Mouse (Mus musculus) T-helper 17 cell (primary cell): Measurements from ENCODE around the gene Rasgef1b.

Experiments used
- in situ Hi-C, 2 experiments: fragments of 300-600 bp; cut with MboI, MseI; formaldehyde crosslinking; loops; 1 replicate in 1 of 2; 2 replicates in 1 of 2; pipeline ENCODE4 v1.15.1; 2025; ENCODE audit warnings: high pct_unique_total_duplicates in 2 of 2

Rasgef1b gene

GRCm38 (mm10) chr5:99496157-99496453 lies 232.8 kb downstream of the Rasgef1b start:
- in situ Hi-C loops, result no loop called here

GRCm38 (mm10) chr5:99495354-99496156 lies 233.3 kb downstream of the Rasgef1b start:
- in situ Hi-C loops, result no loop called here

DNA sequence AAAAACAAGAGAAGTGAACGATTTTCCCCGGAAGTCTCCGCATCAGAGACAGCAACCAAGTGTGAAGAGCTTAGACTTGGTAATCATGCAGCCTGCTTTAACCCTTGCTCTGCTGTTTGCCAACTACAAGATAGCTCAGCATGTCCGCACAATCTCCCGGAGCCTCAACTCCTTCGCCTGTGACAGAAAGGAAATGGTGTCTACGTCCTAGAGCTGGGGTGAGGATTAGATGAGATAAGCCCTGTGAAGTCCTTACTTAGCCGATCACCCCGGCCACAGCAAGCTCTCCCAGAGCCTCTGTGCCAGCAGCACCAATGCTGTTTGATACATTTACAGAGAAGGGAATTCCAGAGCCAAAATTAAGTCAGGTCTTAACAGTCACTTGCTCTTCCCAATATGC lies 235.0 kb downstream of the Rasgef1b start:
- in situ Hi-C loops, result no loop called here

DNA sequence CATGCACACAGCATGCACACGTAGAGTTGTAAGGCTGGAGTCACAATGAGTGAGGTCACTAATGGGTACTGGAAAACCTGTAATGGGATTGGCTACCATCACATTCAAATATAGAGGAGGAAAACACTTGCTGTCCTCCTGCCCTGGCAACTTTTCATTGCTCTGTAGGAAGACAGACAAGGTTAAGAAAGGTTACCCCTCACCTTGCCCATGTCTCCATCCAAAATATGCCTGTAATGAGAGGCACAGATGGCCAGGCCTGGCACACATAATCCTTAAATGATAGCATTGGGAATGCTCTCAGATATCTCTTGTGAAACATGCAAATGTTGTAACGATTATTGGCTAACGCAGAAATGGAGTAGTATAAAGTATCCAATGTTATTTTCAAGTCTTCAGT lies 235.8 kb downstream of the Rasgef1b start:
- in situ Hi-C loops, result no loop called here

DNA sequence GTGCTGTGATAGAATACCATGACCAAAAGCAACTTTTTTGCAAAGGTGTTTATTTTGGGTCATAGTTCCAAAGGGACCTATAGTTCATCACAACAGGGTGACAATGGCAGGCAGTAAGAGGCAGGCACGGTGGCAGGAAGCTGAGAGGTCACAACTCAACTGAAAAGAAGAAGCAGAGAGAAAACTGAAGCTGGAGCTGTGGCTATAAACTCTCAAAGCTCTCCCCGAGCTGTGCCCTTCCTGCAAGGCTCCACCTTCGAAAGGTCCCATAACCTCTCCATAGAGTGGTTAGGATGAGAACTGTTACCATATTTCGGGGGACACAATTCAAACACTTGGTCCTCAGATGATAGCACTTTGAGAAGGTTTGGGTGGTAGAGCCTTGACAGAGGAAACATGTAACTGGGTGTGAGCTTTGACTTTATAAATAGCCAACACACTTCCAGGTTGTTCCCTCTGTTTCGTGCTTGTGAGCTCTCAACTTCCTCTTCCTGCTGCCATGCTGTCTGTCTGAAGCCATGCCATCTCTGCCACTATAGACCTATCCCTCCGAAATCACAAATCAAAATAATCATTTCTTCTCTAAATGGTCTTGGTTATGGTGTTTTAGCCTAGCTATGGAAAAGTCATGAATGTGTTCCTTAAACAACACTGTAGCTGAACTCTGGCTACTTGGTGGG lies 240.2 kb downstream of the Rasgef1b start:
- in situ Hi-C loops, result no loop called here

GRCm38 (mm10) chr5:99487009-99487858 lies 241.6 kb downstream of the Rasgef1b start:
- in situ Hi-C loops, result no loop called here

- in situ Hi-C loops, result no loop called here
Observed at GRCm38 (mm10) chr5:99483162-99483561, 245.7 kb downstream of the Rasgef1b start.

GRCm38 (mm10) chr5:99482524-99482923 lies 246.3 kb downstream of the Rasgef1b start:
- in situ Hi-C loops, result no loop called here

- in situ Hi-C loops, result no loop called here
Observed at GRCm38 (mm10) chr5:99482016-99482415, 246.8 kb downstream of the Rasgef1b start.

GRCm38 (mm10) chr5:99480078-99481031 lies 248.5 kb downstream of the Rasgef1b start:
- in situ Hi-C loops, result no loop called here

DNA sequence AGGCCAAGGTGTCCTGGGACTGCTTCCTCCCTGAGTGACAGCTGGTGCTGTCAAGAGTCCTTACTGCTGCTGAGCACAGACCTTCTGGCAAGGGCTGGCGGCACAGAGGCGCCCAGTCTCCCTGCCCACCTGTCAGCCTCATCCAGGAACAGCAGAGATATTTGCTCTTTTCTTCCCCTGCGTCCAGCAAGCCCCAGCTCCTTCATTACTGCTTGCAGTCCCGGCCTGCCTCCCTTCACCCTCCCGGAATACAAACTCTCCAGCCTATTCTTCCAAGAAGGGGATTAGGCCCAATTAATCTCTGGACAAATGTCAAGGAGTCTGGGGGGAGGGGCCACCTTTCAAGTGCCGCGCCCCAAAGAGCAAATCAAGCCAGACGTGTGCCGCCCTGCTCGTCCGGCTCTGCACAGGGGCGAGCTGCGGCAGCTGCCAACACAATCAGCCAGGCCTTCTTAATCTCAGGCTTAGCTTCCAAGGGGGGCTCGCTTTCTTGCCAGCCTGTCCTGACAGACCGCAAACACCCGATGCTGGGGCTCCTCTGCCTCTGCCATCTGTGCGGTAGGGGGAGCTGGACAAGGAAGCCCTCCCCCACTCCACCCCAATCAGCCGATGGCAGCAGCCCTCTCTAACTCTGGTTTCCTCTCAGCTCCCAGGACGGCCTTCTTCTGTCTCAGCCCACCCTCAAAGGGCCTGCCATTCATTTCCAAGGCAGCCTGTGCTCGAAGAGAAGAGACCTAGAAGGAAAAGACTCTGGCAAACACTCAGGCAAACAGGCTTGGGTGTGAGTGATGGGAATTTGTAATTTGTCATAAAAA lies 249.4 kb downstream of the Rasgef1b start:
- in situ Hi-C loops, result no loop called here

- in situ Hi-C loops, result no loop called here
Observed at GRCm38 (mm10) chr5:99478716-99479115, 250.1 kb downstream of the Rasgef1b start.

GRCm38 (mm10) chr5:99477420-99477815 lies 251.4 kb downstream of the Rasgef1b start:
- in situ Hi-C loops, result no loop called here

- in situ Hi-C loops, result no loop called here
Observed at GRCm38 (mm10) chr5:99476640-99477419, 252.0 kb downstream of the Rasgef1b start.

- in situ Hi-C loops, result no loop called here
Observed at GRCm38 (mm10) chr5:99472607-99473335, 256.1 kb downstream of the Rasgef1b start.

GRCm38 (mm10) chr5:99471790-99472189 lies 257.1 kb downstream of the Rasgef1b start:
- in situ Hi-C loops, result no loop called here

- in situ Hi-C loops, result no loop called here
Observed at GRCm38 (mm10) chr5:99470613-99471012, 258.3 kb downstream of the Rasgef1b start.

DNA sequence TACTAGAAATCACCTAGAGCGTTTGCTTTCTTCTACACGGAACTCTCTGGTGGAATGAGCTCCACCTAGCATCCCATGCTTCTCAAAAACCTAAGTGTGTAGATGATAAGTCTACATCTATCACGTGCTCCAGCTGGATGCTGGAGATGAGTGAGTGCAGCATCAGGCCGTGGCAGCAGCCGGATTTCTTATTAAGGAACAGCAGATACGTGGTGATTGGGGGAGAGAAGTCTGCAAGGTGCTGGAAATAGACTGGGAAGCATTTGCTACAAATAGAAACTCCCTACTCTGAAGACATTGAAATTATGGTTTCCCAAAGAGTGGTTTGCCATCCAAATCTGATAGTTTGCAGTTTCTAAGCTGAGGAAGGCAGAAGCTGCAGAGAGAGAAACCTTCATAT lies 269.9 kb downstream of the Rasgef1b start:
- in situ Hi-C loops, result no loop called here

DNA sequence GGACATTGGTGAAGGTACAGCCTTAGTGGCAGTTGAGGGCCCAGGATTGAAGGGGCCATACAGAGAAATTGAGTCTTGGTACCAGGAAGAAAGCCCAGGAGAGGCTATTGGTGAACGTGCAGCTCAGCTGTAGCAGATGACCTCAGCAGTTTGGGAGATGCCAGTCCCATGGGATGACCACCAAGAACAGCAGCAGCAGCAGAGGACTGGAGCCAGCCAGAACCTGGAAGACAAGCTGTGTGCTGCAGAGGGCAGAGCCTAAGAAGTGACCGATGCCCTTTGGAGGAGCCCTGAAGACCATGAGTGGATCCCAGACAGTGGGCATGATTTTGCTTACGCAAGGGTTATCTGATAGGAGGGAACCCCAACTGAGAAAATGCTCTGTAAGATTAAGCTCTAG lies 271.6 kb downstream of the Rasgef1b start:
- in situ Hi-C loops, result no loop called here
